Mouse (Mus musculus) granulocyte monocyte progenitor cell, adult 5-6 weeks (primary cell): ENCODE data around the gene Vmn1r168. TPM values are rescaled to one million over a fixed set of nuclear protein-coding genes. Genes with fewer than 3 reads are reported as not detected.
"Not testable (repeated sequence)": the region's sequence is repeated elsewhere in the genome, so short reads cannot be mapped to it uniquely, and the experiment has no call there.

Experiments used
- ATAC-seq: replicated peaks from 2 replicates; pipeline ENCODE4 v1.8.0; 2016; ENCODE audit warnings: mild to moderate bottlenecking, moderate TSS enrichment, inconsistent platforms; ENCODE audit not compliant: poor library complexity, severe bottlenecking
- total RNA-seq, 2 experiments: library from RNA; stranded (forward) in 1 of 2; stranded (reverse) in 1 of 2; fragments of 200-712, 200-1000 nt in 1 of 2; fragments of >200 nt in 1 of 2; fragmentation: Nextera tagmentation in 1 of 2; gene quantifications; 2 replicates each; pipeline ENCODE4 v1.2.3; 2014 to 2017

Gene Vmn1r168
- total RNA-seq (2014; fragmentation: Nextera tagmentation) (not detected in 2 replicates), total RNA-seq (2017) (not detected in 2 replicates)

- ATAC-seq, result not testable (repeated sequence)
Observed at GRCm38 (mm10) chr7:23539432-23539831, at the start of gene Vmn1r168. Gene Vmn1r168 (plus strand): TSS chr7:23539732.

GRCm38 (mm10) chr7:23507106-23507505, 32.4 kb upstream of the Vmn1r168 start, which contains the start of gene Vmn1r167:
Gene Vmn1r167 (minus strand): TSS chr7:23507206.
- ATAC-seq, result not testable (repeated sequence)

DNA sequence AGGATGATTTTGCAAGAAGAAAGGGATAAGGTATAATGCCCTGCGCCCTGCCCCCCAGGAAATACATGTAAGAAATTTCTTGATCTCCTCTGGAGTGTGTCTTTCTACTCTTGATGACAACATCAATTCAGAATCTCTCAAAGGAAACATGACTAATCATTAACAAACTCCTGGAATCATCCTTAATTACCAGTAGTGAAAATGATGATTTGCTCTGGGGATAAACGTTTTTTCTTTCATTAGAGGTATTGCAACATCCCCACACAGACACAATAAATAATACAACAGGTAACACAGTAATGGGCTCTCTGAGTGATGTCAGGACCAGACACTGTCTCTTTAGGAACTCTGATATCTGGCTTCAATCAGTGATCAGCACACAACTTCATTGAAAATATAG, 35.7 kb downstream of the Vmn1r168 start, which contains the start of gene Vmn1r169:
Vmn1r169 (plus strand) TSS at position 301 of the 400 bp plus-strand sequence.
- not testable (repeated sequence) for ATAC-seq

Other genes with a start within 250 kb of the Vmn1r168 start
- gene Nlrp4e, start 238.5 kb upstream of the Vmn1r168 start, total RNA-seq (2014; fragmentation: Nextera tagmentation), result not detected in 2 replicates
- not detected in 2 replicates for gene Nlrp4e, start 238.5 kb upstream of the Vmn1r168 start, total RNA-seq (2017)
- not detected in 2 replicates for gene Nlrp5, start 153.8 kb upstream of the Vmn1r168 start, total RNA-seq (2014; fragmentation: Nextera tagmentation)
- gene Nlrp5, start 153.8 kb upstream of the Vmn1r168 start, total RNA-seq (2017), result not detected in 2 replicates
- not detected in 2 replicates for gene Vmn1r167, start 32.5 kb upstream of the Vmn1r168 start, total RNA-seq (2014; fragmentation: Nextera tagmentation)
- gene Vmn1r167, start 32.5 kb upstream of the Vmn1r168 start, total RNA-seq (2017), result not detected in 2 replicates
- gene Vmn1r169, start 35.8 kb downstream of the Vmn1r168 start, total RNA-seq (2014; fragmentation: Nextera tagmentation), result not detected in 2 replicates
- gene Vmn1r169, start 35.8 kb downstream of the Vmn1r168 start, total RNA-seq (2017), result not detected in 2 replicates
- not detected in 2 replicates for gene Vmn1r170, start 66.4 kb downstream of the Vmn1r168 start, total RNA-seq (2014; fragmentation: Nextera tagmentation)
- not detected in 2 replicates for gene Vmn1r170, start 66.4 kb downstream of the Vmn1r168 start, total RNA-seq (2017)
- not detected in 2 replicates for gene Vmn1r171, start 91.0 kb downstream of the Vmn1r168 start, total RNA-seq (2014; fragmentation: Nextera tagmentation)
- gene Vmn1r171, start 91.0 kb downstream of the Vmn1r168 start, total RNA-seq (2017), result not detected in 2 replicates
- not detected in 2 replicates for gene Vmn1r172, start 118.6 kb downstream of the Vmn1r168 start, total RNA-seq (2014; fragmentation: Nextera tagmentation)
- gene Vmn1r172, start 118.6 kb downstream of the Vmn1r168 start, total RNA-seq (2017), result not detected in 2 replicates
- not detected in 2 replicates for gene Vmn1r173, start 161.0 kb downstream of the Vmn1r168 start, total RNA-seq (2014; fragmentation: Nextera tagmentation)
- not detected in 2 replicates for gene Vmn1r173, start 161.0 kb downstream of the Vmn1r168 start, total RNA-seq (2017)
- gene Vmn1r174, start 212.5 kb downstream of the Vmn1r168 start, total RNA-seq (2014; fragmentation: Nextera tagmentation), result not detected in 2 replicates
- gene Vmn1r174, start 212.5 kb downstream of the Vmn1r168 start, total RNA-seq (2017), result not detected in 2 replicates